Mouse (Mus musculus): ENCODE measurements at regions not wholly inside any gene's neighbourhood (a gene's known extent, or its start where the extent isn't known, plus 50 kb on each side); places are given as distances from the start of the nearest gene placed in this dataset.

DNA sequence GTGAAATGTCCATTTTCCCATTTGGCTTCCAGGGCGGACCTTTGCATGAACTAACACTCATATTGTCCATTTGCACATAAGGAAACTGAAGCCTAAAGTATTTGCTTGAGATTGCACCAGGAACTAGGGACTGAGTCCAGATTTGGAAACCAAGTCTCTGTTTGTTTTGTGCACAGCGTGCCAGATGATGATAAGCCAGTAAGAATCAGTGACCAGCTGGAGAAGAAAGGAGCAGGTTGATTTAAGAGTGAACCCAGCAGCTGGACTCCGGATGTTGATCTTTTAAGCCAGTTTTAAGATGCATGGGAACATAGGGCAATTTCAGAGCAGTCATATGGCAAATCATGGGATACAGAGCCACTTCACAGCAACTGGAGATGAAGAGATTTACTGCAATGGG is 987.1 kb downstream of the 4930447A16Rik start:
- TF ChIP-seq CTCF (conservative IDR thresholded peaks at IDR 0.05 in 1 of 2, IDR thresholded peaks at IDR 0.05 in 1 of 2; ENCODE audit: low read depth in 2 of 2, low read length in 2 of 2) (no peak), POLR2A (IDR thresholded peaks at IDR 0.05; ENCODE audit: low read depth, low read length) (no peak), E2F4 (IDR thresholded peaks at IDR 0.05; ENCODE audit: insufficient replicate concordance, low read depth, low read length) (no peak), TCF12 (IDR thresholded peaks at IDR 0.05; ENCODE audit: low read depth, low read length) (no peak)

Measured in CH12.LX (cell line).